Mouse (Mus musculus) G1E (cell line): ENCODE results near the gene Rimkla. TPM values are rescaled to one million over a fixed set of nuclear protein-coding genes. Genes with fewer than 3 reads are reported as not detected.

Experiments used
- ATAC-seq: 2 replicates; pipeline ENCODE4 v1.8.0; 2016; ENCODE audit warnings: mild to moderate bottlenecking; ENCODE audit not compliant: insufficient number of reproducible peaks, poor library complexity, low FRiP score, severe bottlenecking; ENCODE audit errors: extremely low read depth
- DNase-seq: peaks from one replicate; pipeline ENCODE4 v3.0.0; 2012; ENCODE audit warnings: low spot score
- H3K27me3 ChIP-seq: 2 replicates; pipeline ENCODE4 v1.6.1; 2012; ENCODE audit warnings: mild to moderate bottlenecking, low read length, inconsistent platforms; ENCODE audit not compliant: insufficient read depth
- H3K36me3 ChIP-seq: replicated peaks from 2 replicates; pipeline ENCODE3; 2012; ENCODE audit warnings: mild to moderate bottlenecking, inconsistent platforms
- H3K4me1 ChIP-seq: 2 replicates; pipeline ENCODE4 v1.6.1; 2012; ENCODE audit warnings: low read depth, low read length, inconsistent platforms, mixed read lengths; ENCODE audit not compliant: insufficient read depth
- H3K4me3 ChIP-seq: 2 replicates; pipeline ENCODE4 v1.5.1; 2012; ENCODE audit warnings: low read depth, mild to moderate bottlenecking, inconsistent platforms, low read length, moderate library complexity, mixed read lengths
- H3K9me3 ChIP-seq: replicated peaks from 2 replicates; pipeline ENCODE4 v1.6.1; 2012; ENCODE audit warnings: inconsistent platforms
- CTCF ChIP-seq: IDR thresholded peaks from 2 replicates; pipeline ENCODE4 v1.5.1; 2012; ENCODE audit warnings: low read depth, low read length, inconsistent platforms, mixed read lengths
- GATA1 ChIP-seq: IDR thresholded peaks from 2 replicates; pipeline ENCODE4 v1.6.1; 2012; ENCODE audit warnings: borderline replicate concordance, low read length, inconsistent platforms, mixed read lengths
- GATA2 ChIP-seq: IDR thresholded peaks from 2 replicates; pipeline ENCODE4 v1.6.1; 2012; ENCODE audit warnings: low read depth, low read length, inconsistent platforms, borderline replicate concordance
- POLR2AphosphoS5 ChIP-seq: IDR thresholded peaks from 2 replicates; pipeline ENCODE4 v1.6.1; 2012; ENCODE audit warnings: low read depth, low read length, inconsistent platforms; ENCODE audit not compliant: insufficient replicate concordance
- TAL1 ChIP-seq: conservative IDR thresholded peaks from 2 replicates; pipeline ENCODE4 v1.6.1; 2012; ENCODE audit warnings: low read depth, low read length, inconsistent platforms, mixed read lengths
- polyA plus RNA-seq: library from polyadenylated mRNA; stranded (reverse); fragments of >175 nt; gene quantifications from 2 replicates; pipeline ENCODE4 v1.2.3, GENCODE M21; 2012
- total RNA-seq, 2 experiments: library from RNA; stranded (forward) in 1 of 2; stranded (reverse) in 1 of 2; fragments of 200-1000 nt in 1 of 2; fragments of >200 nt in 1 of 2; fragmentation: Nextera tagmentation in 1 of 2; gene quantifications; 2 replicates each; pipeline ENCODE4 v1.2.3; 2014 to 2017

Gene Rimkla
- total and polyA plus RNA-seq, 3 experiments = not detected

- Histone ChIP-seq H3K36me3 (peaks cover 15% of the 10 kb centered on the region), H3K9me3 (peaks cover 5% of the 10 kb centered on the region), H3K4me1 (peaks cover 47% of the 10 kb centered on the region), H3K4me3 (no peak overlapping the region; the same call in 1 of the 2 replicates), H3K27me3 (peaks cover 16% of the 10 kb centered on the region)
- no peak for TF ChIP-seq GATA1
- no peak for TF ChIP-seq TAL1
- TF ChIP-seq GATA2 = no peak
- no peak for TF ChIP-seq POLR2AphosphoS5
- no peak for TF ChIP-seq CTCF
- ATAC-seq = no peak
- DNase-seq = no peak
These were observed 75.2 kb downstream of the Rimkla start for GRCm38 (mm10) chr4:119417270-119417669.

Other genes starting within 250 kb of the Rimkla start
- gene Cldn19, start 237.2 kb downstream of the Rimkla start, total RNA-seq (2014; fragmentation: Nextera tagmentation) = not detected in 2 replicates
- 0.12 and 0.16 TPM in 2 replicates for gene Cldn19, start 237.2 kb downstream of the Rimkla start, total RNA-seq (2017)
- not detected in 2 replicates for gene Cldn19, start 237.2 kb downstream of the Rimkla start, polyA plus RNA-seq
- 2,303 and 2,320 TPM in 2 replicates for gene Ybx1, start 198.0 kb downstream of the Rimkla start, total RNA-seq (2014; fragmentation: Nextera tagmentation)
- gene Ybx1, start 198.0 kb downstream of the Rimkla start, total RNA-seq (2017) = 1,199 and 1,332 TPM in 2 replicates
- gene Ybx1, start 198.0 kb downstream of the Rimkla start, polyA plus RNA-seq = 2,579 and 3,487 TPM in 2 replicates
- 58.8 and 76.0 TPM in 2 replicates for gene Ppih, start 172.1 kb downstream of the Rimkla start, total RNA-seq (2014; fragmentation: Nextera tagmentation)
- gene Ppih, start 172.1 kb downstream of the Rimkla start, total RNA-seq (2017) = 171 and 181 TPM in 2 replicates
- gene Ppih, start 172.1 kb downstream of the Rimkla start, polyA plus RNA-seq = 2.5 and 4.5 TPM in 2 replicates
- gene Ccdc30, start 77.1 kb downstream of the Rimkla start, total RNA-seq (2014; fragmentation: Nextera tagmentation) = not detected in 2 replicates
- gene Ccdc30, start 77.1 kb downstream of the Rimkla start, total RNA-seq (2017) = 0.17 and 0.60 TPM in 2 replicates
- not detected in 2 replicates for gene Ccdc30, start 77.1 kb downstream of the Rimkla start, polyA plus RNA-seq
- gene Ppcs, start 70.2 kb downstream of the Rimkla start, total RNA-seq (2014; fragmentation: Nextera tagmentation) = 4.7 and 12.6 TPM in 2 replicates
- gene Ppcs, start 70.2 kb downstream of the Rimkla start, total RNA-seq (2017) = 24.6 and 29.0 TPM in 2 replicates
- gene Ppcs, start 70.2 kb downstream of the Rimkla start, polyA plus RNA-seq = 12.2 and 14.4 TPM in 2 replicates
- gene Zmynd12, start 69.8 kb downstream of the Rimkla start, total RNA-seq (2014; fragmentation: Nextera tagmentation) = 1.4 TPM in 1 of 2 replicates, not detected in the other
- gene Zmynd12, start 69.8 kb downstream of the Rimkla start, total RNA-seq (2017) = not detected in 2 replicates
- gene Zmynd12, start 69.8 kb downstream of the Rimkla start, polyA plus RNA-seq = 0.10 and 0.18 TPM in 2 replicates
- 51.8 and 64.9 TPM in 2 replicates for gene Foxj3, start 44.4 kb upstream of the Rimkla start, total RNA-seq (2014; fragmentation: Nextera tagmentation)
- gene Foxj3, start 44.4 kb upstream of the Rimkla start, total RNA-seq (2017) = 22.7 and 27.0 TPM in 2 replicates
- 12.5 and 14.7 TPM in 2 replicates for gene Foxj3, start 44.4 kb upstream of the Rimkla start, polyA plus RNA-seq
- 1.6 and 4.2 TPM in 2 replicates for gene Frg2f1, start 46.9 kb upstream of the Rimkla start, total RNA-seq (2014; fragmentation: Nextera tagmentation)
- gene Frg2f1, start 46.9 kb upstream of the Rimkla start, total RNA-seq (2017) = 1.9 and 3.4 TPM in 2 replicates
- 5.3 and 8.9 TPM in 2 replicates for gene Frg2f1, start 46.9 kb upstream of the Rimkla start, polyA plus RNA-seq
- not detected in 2 replicates for gene Guca2a, start 145.1 kb upstream of the Rimkla start, total RNA-seq (2014; fragmentation: Nextera tagmentation)
- gene Guca2a, start 145.1 kb upstream of the Rimkla start, total RNA-seq (2017) = not detected in 2 replicates
- gene Guca2a, start 145.1 kb upstream of the Rimkla start, polyA plus RNA-seq = not detected in 2 replicates
- gene Guca2b, start 166.3 kb upstream of the Rimkla start, total RNA-seq (2014; fragmentation: Nextera tagmentation) = not detected in 2 replicates
- gene Guca2b, start 166.3 kb upstream of the Rimkla start, total RNA-seq (2017) = 0.33 TPM in 1 of 2 replicates, not detected in the other
- not detected in 2 replicates for gene Guca2b, start 166.3 kb upstream of the Rimkla start, polyA plus RNA-seq
- gene Hivep3, start 241.2 kb upstream of the Rimkla start, total RNA-seq (2014; fragmentation: Nextera tagmentation) = not detected in 2 replicates
- 0.06 and 0.49 TPM in 2 replicates for gene Hivep3, start 241.2 kb upstream of the Rimkla start, total RNA-seq (2017)
- not detected in 2 replicates for gene Hivep3, start 241.2 kb upstream of the Rimkla start, polyA plus RNA-seq